Mouse (Mus musculus): ENCODE measurements at regions not wholly inside any gene's neighbourhood (a gene's known extent, or its start where the extent isn't known, plus 50 kb on each side); places are given as distances from the start of the nearest gene placed in this dataset.

- no peak for DNase-seq (ENCODE audit: low read depth, low spot score)
These were observed 173.4 kb downstream of the Gm5426 start for GRCm38 (mm10) chr10:96309766-96310165.

- DNase-seq (ENCODE audit: low read depth, low spot score): no peak
These were observed 188.9 kb downstream of the Gm5426 start for GRCm38 (mm10) chr10:96325297-96325696.

GRCm38 (mm10) chr10:96330639-96331487 is 194.5 kb downstream of the Gm5426 start:
- DNase-seq (ENCODE audit: low read depth, low spot score): no peak

- DNase-seq (ENCODE audit: low read depth, low spot score): peak; percentile 16
These were observed 196.4 kb downstream of the Gm5426 start for GRCm38 (mm10) chr10:96332731-96333201.

- peak; percentile 9 for DNase-seq (ENCODE audit: low read depth, low spot score)
These were observed 196.8 kb downstream of the Gm5426 start for GRCm38 (mm10) chr10:96333224-96333623.

GRCm38 (mm10) chr10:96336271-96336670 is 199.9 kb downstream of the Gm5426 start:
- no peak for DNase-seq (ENCODE audit: low read depth, low spot score)

GRCm38 (mm10) chr10:96337088-96337666 is 200.8 kb downstream of the Gm5426 start:
- no peak for DNase-seq (ENCODE audit: low read depth, low spot score)

GRCm38 (mm10) chr10:96337797-96338608 is 201.6 kb downstream of the Gm5426 start:
- no peak for DNase-seq (ENCODE audit: low read depth, low spot score)

GRCm38 (mm10) chr10:96338609-96338978 is 202.2 kb downstream of the Gm5426 start:
- DNase-seq (ENCODE audit: low read depth, low spot score): no peak

- DNase-seq (ENCODE audit: low read depth, low spot score): no peak
These were observed 206.1 kb downstream of the Gm5426 start for GRCm38 (mm10) chr10:96342476-96342875.

GRCm38 (mm10) chr10:96343666-96344065 is 207.3 kb downstream of the Gm5426 start:
- no peak for DNase-seq (ENCODE audit: low read depth, low spot score)

GRCm38 (mm10) chr10:96350692-96351091 is 214.3 kb downstream of the Gm5426 start:
- no peak for DNase-seq (ENCODE audit: low read depth, low spot score)

- DNase-seq (ENCODE audit: low read depth, low spot score): no peak
These were observed 214.9 kb downstream of the Gm5426 start for GRCm38 (mm10) chr10:96351320-96351719.

GRCm38 (mm10) chr10:96356980-96357624 is 220.7 kb downstream of the Gm5426 start:
- DNase-seq (ENCODE audit: low read depth, low spot score): no peak

GRCm38 (mm10) chr10:96357632-96358031 is 221.2 kb downstream of the Gm5426 start:
- DNase-seq (ENCODE audit: low read depth, low spot score): no peak

GRCm38 (mm10) chr10:96358984-96359383 is 222.6 kb downstream of the Gm5426 start:
- no peak for DNase-seq (ENCODE audit: low read depth, low spot score)

- DNase-seq (ENCODE audit: low read depth, low spot score): no peak
These were observed 225.8 kb downstream of the Gm5426 start for GRCm38 (mm10) chr10:96362211-96362610.

- no peak for DNase-seq (ENCODE audit: low read depth, low spot score)
These were observed 227.5 kb downstream of the Gm5426 start for GRCm38 (mm10) chr10:96363867-96364266.

- DNase-seq (ENCODE audit: low read depth, low spot score): no peak
These were observed 228.7 kb downstream of the Gm5426 start for GRCm38 (mm10) chr10:96365101-96365500.

- no peak for DNase-seq (ENCODE audit: low read depth, low spot score)
These were observed 230.5 kb downstream of the Gm5426 start for GRCm38 (mm10) chr10:96366871-96367270.

GRCm38 (mm10) chr10:96370547-96371320 is 234.3 kb downstream of the Gm5426 start:
- DNase-seq (ENCODE audit: low read depth, low spot score): peak; percentile 49

Measured in R1 (cell line).